Mouse (Mus musculus) megakaryocyte, embryonic 14.5 days (primary cell): Measurements from ENCODE around the gene Btn1a1.

Source experiments
- FLI1 ChIP-seq: IDR thresholded peaks from 2 replicates; pipeline ENCODE4 v1.6.1; 2012; ENCODE audit warnings: low read length, inconsistent platforms, mixed read lengths
- GATA1 ChIP-seq: IDR thresholded peaks from 3 replicates; pipeline ENCODE4 v1.6.1; 2012; ENCODE audit warnings: mixed read lengths, low read length, inconsistent platforms, borderline replicate concordance

- no peak for TF ChIP-seq FLI1
- TF ChIP-seq GATA1: no peak
Measured at GRCm38 (mm10) chr13:23463381-23464223, 2.1 kb downstream of the Btn1a1 start.
